Mouse (Mus musculus) brain, embryonic 14.5 days (tissue): Measurements from ENCODE around the gene Cops6.

ENCODE experiments used
- CTCF ChIP-seq: fragments of 200-500 bp; IDR thresholded peaks from 2 replicates; pipeline ENCODE4 v1.5.1; 2012; ENCODE audit warnings: inconsistent platforms, mild to moderate bottlenecking, moderate library complexity, borderline replicate concordance; ENCODE audit not compliant: insufficient read depth, insufficient read length; ENCODE audit errors: extremely low read depth
- POLR2A ChIP-seq: fragments of 200-500 bp; IDR thresholded peaks from 2 replicates; pipeline ENCODE4 v1.6.1; 2012; ENCODE audit warnings: mild to moderate bottlenecking, inconsistent platforms, borderline replicate concordance; ENCODE audit not compliant: poor library complexity, insufficient read depth, insufficient read length, severe bottlenecking; ENCODE audit errors: extremely low read depth

GRCm38 (mm10) chr5:138193771-138194727, 33.2 kb downstream of the Cops6 start, which contains the start of gene Mblac1:
- TF ChIP-seq POLR2A (peak; percentile 55; the same call in 1 of the 2 replicates), CTCF (no peak)
